Mouse (Mus musculus) stomach, postnatal 0 days (tissue): ENCODE data around the gene Myrf.

Source experiments
- CTCF ChIP-seq: IDR thresholded peaks from 2 replicates; pipeline ENCODE4 v1.5.1; 2016; ENCODE audit warnings: antibody characterized with exemption, low read depth, mild to moderate bottlenecking, moderate library complexity
- EP300 ChIP-seq: optimal IDR thresholded peaks from 2 replicates; pipeline ENCODE3; 2016; ENCODE audit warnings: antibody characterized with exemption

DNA sequence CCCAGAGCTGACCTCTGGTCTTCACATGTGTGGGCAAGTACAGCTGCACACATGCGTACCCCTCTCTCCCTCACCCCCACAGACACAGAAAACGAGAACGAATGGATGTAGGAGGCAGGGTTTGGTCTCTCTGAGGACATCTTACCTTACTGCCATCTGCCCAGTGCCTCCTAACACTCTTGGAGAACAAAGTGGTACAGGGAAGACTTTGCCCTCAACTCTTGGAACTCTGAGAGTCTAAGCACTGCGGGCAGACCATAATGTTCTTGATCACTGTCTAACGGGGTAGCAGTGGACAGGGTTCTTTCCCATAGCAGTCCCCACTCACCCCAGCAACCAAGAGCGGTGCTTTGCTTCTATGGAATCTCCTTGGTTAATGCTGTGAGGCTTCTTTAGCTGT lies 51.5 kb downstream of the Myrf start:
- TF ChIP-seq CTCF, result no peak
- no peak for TF ChIP-seq EP300
